Mouse (Mus musculus): ENCODE results near the gene Kifc5b. TPM values are rescaled to one million over a fixed set of nuclear protein-coding genes. Genes with fewer than 3 reads are reported as not detected.

Gene Kifc5b
- 1 to 10 TPM; 2.8 to 3.3 TPM for total RNA-seq (2021)
- long read RNA-seq, experiment 1, partial matches to known transcripts = 0 of 4 reads
- long read RNA-seq, experiment 1, other reads (novel, unspliced or antisense) = 4 of 4 reads
- long read RNA-seq, experiment 2, partial matches to known transcripts = 1 of 5 reads
- long read RNA-seq, experiment 2, other reads (novel, unspliced or antisense) = 3 of 5 reads

- Histone ChIP-seq H3K27ac (peak within 1 kb of the TSS; percentile 44; the same call in 1 of the 2 replicates), H3K4me3 (peak within 1 kb of the TSS; percentile 74)
- TF ChIP-seq CTCF (conservative IDR thresholded peaks at IDR 0.05) = peak; percentile 94
- DNase-seq (ENCODE audit: low spot score in 2 of 2) = peak; percentile 99 to 100
Observed at GRCm38 (mm10) chr17:26916711-26917482, at the start of gene Kifc5b. TSS of gene Kifc5b (plus strand) at chr17:26917091.

GRCm38 (mm10) chr17:26868756-26869155 is 48.1 kb upstream of the Kifc5b start:
- TF ChIP-seq CTCF (conservative IDR thresholded peaks at IDR 0.05) = no peak
- DNase-seq (ENCODE audit: low spot score in 2 of 2) = no peak
- Histone ChIP-seq H3K27ac (no peak overlapping the region), H3K4me3 (no peak overlapping the region)

GRCm38 (mm10) chr17:26872870-26873269 is 44.0 kb upstream of the Kifc5b start:
- TF ChIP-seq CTCF (conservative IDR thresholded peaks at IDR 0.05) = no peak
- DNase-seq (ENCODE audit: low spot score in 2 of 2) = no peak
- Histone ChIP-seq H3K27ac (no peak overlapping the region), H3K4me3 (no peak overlapping the region)

GRCm38 (mm10) chr17:26873502-26873901 is 43.4 kb upstream of the Kifc5b start:
- no peak for TF ChIP-seq CTCF (conservative IDR thresholded peaks at IDR 0.05)
- no peak overlapping the region for H3K4me3 ChIP-seq
- DNase-seq (ENCODE audit: low spot score in 2 of 2) = no peak
- H3K27ac ChIP-seq = no peak overlapping the region

- H3K27ac ChIP-seq = no peak overlapping the region
- no peak for TF ChIP-seq CTCF (conservative IDR thresholded peaks at IDR 0.05)
Observed at GRCm38 (mm10) chr17:26874542-26874941, 42.3 kb upstream of the Kifc5b start.

GRCm38 (mm10) chr17:26877927-26878326 is 39.0 kb upstream of the Kifc5b start:
- no peak for TF ChIP-seq CTCF (conservative IDR thresholded peaks at IDR 0.05)
- H3K27ac ChIP-seq = no peak overlapping the region
- no peak overlapping the region for H3K4me3 ChIP-seq
- no peak for DNase-seq (ENCODE audit: low spot score in 2 of 2)

More at GRCm38 (mm10) chr17:26874542-26874941, 42.3 kb upstream of the Kifc5b start:
- DNase-seq (ENCODE audit: low spot score in 2 of 2) = no peak
- no peak overlapping the region for H3K4me3 ChIP-seq

GRCm38 (mm10) chr17:26879235-26879634 is 37.7 kb upstream of the Kifc5b start:
- H3K27ac ChIP-seq = no peak overlapping the region
- H3K4me3 ChIP-seq = no peak overlapping the region
- no peak for DNase-seq (ENCODE audit: low spot score in 2 of 2)

GRCm38 (mm10) chr17:26882706-26883105 is 34.2 kb upstream of the Kifc5b start:
- Histone ChIP-seq H3K4me3 (no peak overlapping the region), H3K27ac (no peak overlapping the region)
- no peak for TF ChIP-seq CTCF (conservative IDR thresholded peaks at IDR 0.05)
- no peak for DNase-seq (ENCODE audit: low spot score in 2 of 2)

More at GRCm38 (mm10) chr17:26879235-26879634, 37.7 kb upstream of the Kifc5b start:
- TF ChIP-seq CTCF (conservative IDR thresholded peaks at IDR 0.05) = peak; percentile 38

GRCm38 (mm10) chr17:26883585-26883984 is 33.3 kb upstream of the Kifc5b start:
- Histone ChIP-seq H3K4me3 (no peak overlapping the region), H3K27ac (no peak overlapping the region)
- TF ChIP-seq CTCF (conservative IDR thresholded peaks at IDR 0.05) = no peak
- DNase-seq (ENCODE audit: low spot score in 2 of 2) = no peak

- H3K4me3 ChIP-seq = peak overlapping the region; percentile 65
- DNase-seq (ENCODE audit: low spot score in 2 of 2) = peak; percentile 71
- peak; percentile 70 for TF ChIP-seq CTCF (conservative IDR thresholded peaks at IDR 0.05)
- peak overlapping the region; percentile 49; the same call in 1 of the 2 replicates for H3K27ac ChIP-seq
Observed at GRCm38 (mm10) chr17:26884995-26885926, 31.6 kb upstream of the Kifc5b start.

GRCm38 (mm10) chr17:26886047-26886749 is 30.7 kb upstream of the Kifc5b start:
- peak overlapping the region; percentile 65 for H3K4me3 ChIP-seq
- peak; percentile 99 for TF ChIP-seq CTCF (conservative IDR thresholded peaks at IDR 0.05)
- peak; percentile 87 to 91 for DNase-seq (ENCODE audit: low spot score in 2 of 2)
- peak overlapping the region; percentile 8; the same call in 1 of the 2 replicates for H3K27ac ChIP-seq

GRCm38 (mm10) chr17:26887926-26888325 is 29.0 kb upstream of the Kifc5b start:
- Histone ChIP-seq H3K4me3 (no peak overlapping the region), H3K27ac (no peak overlapping the region)
- no peak for TF ChIP-seq CTCF (conservative IDR thresholded peaks at IDR 0.05)
- DNase-seq (ENCODE audit: low spot score in 2 of 2) = no peak
